Mouse (Mus musculus) brain, embryonic 14.5 days (tissue): ENCODE results near the gene M1ap. TPM values are rescaled to one million over a fixed set of nuclear protein-coding genes. Genes with fewer than 3 reads are reported as not detected.

ENCODE experiments used
- DNase-seq: peaks from one replicate; pipeline ENCODE4 v3.0.0-alpha.2; 2011; ENCODE audit warnings: low read depth
- CTCF ChIP-seq: fragments of 200-500 bp; IDR thresholded peaks from 2 replicates; pipeline ENCODE4 v1.5.1; 2012; ENCODE audit warnings: inconsistent platforms, mild to moderate bottlenecking, moderate library complexity, borderline replicate concordance; ENCODE audit not compliant: insufficient read depth, insufficient read length; ENCODE audit errors: extremely low read depth
- POLR2A ChIP-seq: fragments of 200-500 bp; IDR thresholded peaks from 2 replicates; pipeline ENCODE4 v1.6.1; 2012; ENCODE audit warnings: mild to moderate bottlenecking, inconsistent platforms, borderline replicate concordance; ENCODE audit not compliant: poor library complexity, insufficient read depth, insufficient read length, severe bottlenecking; ENCODE audit errors: extremely low read depth
- polyA plus RNA-seq: library from polyadenylated mRNA; depleted of rRNA; stranded (reverse); fragments of >200 nt; gene quantifications from 2 replicates; pipeline ENCODE4 v1.2.3, GENCODE M21; 2012

M1ap gene
- polyA plus RNA-seq, 1 experiment: 0.15 TPM

DNA sequence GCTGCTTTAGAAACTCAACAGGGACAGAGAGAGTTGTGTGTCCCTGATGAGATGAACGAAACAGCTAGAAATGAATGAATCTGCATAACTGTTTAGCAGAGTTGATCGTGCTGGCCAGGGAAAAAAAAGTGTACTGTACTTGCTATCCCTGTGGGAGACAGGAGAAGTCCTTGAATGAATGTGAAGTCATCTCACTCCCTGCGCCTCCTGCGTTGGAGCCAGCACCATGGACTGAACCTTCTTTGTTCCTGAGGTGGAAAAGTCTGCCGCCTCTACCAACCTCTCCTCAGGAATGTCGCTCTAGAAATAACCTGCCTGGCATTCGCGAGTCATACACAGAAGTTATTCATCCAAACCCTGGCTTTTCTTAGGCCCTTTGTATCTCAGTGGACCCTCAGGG lies 53.3 kb downstream of the M1ap start:
- DNase-seq: no peak
- no peak for TF ChIP-seq CTCF

DNA sequence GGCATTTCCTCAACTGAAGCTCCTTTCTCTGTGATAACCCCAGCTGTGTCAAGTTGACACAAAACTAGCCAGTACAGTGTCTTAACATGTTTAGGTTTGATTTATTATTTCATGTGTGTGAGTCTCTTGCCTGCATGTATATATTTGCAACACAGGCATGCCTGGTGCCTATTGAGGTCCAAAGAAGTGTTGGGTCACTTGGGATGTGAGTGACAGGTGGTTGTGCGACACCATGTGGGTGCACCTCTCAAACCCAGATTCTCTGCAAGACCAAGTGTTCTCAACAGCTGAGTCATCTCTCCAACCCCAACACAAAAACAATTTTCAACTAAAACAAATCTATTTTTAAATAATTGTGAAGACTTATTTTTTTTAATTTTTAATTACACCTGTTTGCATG lies 56.4 kb downstream of the M1ap start:
- DNase-seq: no peak

DNA sequence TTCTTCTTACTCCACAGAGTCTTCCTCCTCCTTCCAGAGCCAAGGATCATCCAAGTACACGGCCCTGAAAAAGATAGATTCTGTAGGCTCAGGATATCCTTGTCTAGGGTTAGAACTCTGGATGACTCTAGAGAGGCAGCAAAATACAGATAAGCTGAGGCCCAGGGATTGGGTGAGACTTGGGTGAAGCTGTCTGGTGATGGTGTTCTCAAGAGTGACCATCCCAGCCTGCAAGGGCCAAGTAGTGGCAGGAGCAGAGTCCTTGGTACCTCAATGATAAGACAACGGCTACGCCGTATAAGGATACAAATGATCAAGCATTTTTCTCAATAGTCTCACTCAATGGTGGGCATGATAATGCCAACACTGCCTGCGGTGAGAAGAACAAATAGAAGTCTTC lies 57.1 kb downstream of the M1ap start:
- no peak for TF ChIP-seq CTCF
- no peak for TF ChIP-seq POLR2A
- DNase-seq: no peak

More for the DNA sequence above, 56.4 kb downstream of the M1ap start:
- no peak for TF ChIP-seq CTCF
- no peak for TF ChIP-seq POLR2A

DNA sequence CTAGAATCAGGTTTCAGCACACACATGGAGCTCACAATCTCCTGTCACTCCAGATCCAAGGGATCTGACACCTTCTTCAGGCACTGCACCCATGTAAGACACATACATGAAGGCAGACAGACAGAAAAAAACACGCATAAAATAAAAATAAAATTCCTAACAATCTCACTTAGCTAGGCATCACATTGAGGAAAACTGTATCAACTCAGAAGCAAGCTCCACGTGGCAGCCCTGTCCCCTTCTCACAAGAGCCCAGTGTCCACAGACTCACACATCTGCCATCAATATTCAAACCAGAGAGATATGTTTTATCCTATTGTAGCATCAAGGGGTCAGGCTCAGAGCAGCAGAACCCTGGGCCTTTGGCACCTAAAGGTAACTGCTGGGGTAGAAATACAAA lies 57.6 kb downstream of the M1ap start:
- DNase-seq: no peak
- TF ChIP-seq POLR2A: no peak
- TF ChIP-seq CTCF: no peak

DNA sequence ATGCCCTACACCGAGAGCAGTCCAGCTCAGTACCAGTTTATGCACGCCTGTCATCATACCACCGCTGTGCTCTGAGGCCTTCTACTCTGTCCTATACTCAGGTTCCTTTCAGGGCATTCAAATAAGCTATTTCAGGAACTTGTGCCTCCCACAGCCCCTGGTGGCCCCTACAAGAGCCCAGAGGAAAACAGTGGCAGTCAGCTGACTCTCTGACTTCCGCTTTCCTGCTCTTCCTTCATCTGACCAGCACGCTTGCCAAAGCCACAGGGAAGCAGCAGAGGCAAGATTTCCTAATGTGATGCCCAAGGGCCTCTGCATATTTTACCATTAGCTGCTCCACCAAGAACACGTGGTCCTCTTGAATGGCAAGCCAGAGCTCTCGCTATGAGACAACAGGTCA lies 58.2 kb downstream of the M1ap start:
- no peak for TF ChIP-seq CTCF
- TF ChIP-seq POLR2A: no peak
- DNase-seq: peak; percentile 7

DNA sequence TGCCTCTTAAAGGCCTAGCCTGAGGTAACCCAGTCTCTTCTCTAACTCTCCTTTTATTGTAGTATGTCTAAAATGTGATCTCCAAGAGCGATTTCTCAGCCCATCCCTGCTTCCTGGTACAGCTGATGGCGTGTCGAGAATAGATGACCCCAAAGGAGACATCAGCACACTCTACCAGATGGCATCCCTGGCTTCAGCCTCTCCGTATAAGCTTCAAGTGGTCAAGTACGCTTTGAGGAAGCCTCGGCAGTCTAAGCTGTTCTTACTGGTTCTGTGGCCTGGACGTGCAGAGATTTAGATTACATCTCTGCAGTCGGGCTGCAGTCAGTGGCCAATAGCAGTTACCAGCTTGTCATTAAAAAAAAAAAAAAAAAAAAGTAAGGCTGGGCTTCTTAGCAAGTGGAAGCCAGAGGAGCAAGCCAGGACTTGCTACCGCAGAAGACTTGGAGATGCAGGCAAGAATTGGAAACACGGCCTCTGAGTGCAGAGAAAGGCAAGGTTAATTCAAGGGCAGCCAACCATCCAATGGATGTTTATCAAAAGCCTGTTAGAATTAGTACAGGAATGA lies 58.8 kb downstream of the M1ap start:
- DNase-seq: no peak
- TF ChIP-seq CTCF: no peak
- no peak for TF ChIP-seq POLR2A

DNA sequence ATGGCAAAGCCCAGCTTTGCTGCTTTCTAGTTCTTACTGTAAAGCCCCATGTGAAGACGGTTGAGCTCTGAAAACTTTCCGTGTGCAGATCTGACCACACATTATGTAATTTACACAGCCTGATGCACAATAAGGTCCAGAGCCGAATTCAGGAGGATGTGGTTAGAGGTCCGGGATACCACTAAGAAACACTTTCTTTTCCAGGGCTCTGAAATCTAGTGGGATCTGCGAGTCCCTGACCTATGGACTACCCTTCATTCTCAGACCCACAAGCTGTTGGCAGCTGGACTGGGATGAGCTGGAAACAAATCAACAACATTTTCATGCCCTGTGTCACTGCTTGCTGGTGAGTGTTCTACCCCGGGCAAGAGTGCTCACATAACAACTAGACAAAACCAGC lies 59.4 kb downstream of the M1ap start:
- DNase-seq: no peak
- no peak for TF ChIP-seq POLR2A
- TF ChIP-seq CTCF: no peak

DNA sequence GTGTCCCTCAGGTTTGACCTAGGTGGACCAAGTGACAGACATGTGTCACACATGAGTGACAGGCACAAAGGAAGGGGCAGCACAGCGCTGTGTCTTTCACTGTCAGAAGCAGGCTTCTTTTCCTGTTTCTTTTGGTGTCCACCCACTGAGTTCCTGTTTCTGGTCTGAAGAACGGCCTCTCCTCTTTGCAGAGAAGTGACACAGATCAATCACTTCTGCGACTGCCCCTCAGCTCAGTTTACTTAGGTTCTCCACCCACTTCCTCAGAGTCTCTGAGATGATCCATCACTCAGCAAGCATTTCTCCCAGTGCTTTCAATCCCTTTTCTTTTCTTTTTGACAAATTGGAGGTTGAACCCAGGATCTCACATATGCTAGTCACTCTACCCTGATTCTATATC lies 62.0 kb downstream of the M1ap start:
- no peak for DNase-seq
- TF ChIP-seq POLR2A (no peak), CTCF (no peak)

DNA sequence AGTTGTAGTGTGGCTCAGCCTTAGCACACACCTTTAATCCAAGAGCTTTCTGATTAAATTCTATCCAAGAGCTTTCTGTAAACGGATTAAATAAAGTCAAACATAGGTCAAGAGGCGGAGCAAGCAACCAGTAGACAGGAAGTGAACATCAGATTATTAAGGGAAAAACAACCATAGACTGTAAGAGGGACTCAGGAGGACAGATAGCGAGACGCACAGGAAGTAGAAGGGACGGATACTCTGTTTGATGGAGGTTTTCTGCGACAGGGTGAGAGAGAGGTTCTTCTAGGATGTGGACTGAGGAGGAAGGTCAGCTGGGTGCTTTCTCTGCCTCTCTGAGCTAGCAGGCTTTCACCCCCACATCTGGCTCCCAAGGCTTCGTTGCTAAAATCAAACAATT lies 63.3 kb downstream of the M1ap start:
- DNase-seq: no peak
- no peak for TF ChIP-seq POLR2A
- no peak for TF ChIP-seq CTCF

DNA sequence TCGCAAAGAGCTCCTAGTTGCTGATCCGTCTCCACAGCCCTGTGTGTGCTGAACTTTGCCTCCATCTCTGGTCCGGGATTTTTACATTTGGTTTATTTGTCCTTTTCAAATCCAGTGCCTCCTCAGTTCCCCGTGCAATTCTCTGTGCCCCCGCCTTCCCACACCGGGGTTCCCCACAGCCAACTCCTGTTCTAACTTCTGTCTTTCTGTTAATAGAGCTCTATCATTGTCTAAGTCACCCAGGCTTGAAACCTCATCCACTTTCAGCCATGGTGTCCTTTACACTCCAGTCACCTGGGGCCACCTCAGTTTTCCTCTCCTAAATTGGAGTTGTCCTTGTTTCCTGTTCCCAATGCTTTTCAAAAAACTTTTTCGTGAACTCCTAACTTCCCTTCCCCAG lies 64.6 kb downstream of the M1ap start:
- no peak for DNase-seq
- TF ChIP-seq CTCF (no peak), POLR2A (no peak)

DNA sequence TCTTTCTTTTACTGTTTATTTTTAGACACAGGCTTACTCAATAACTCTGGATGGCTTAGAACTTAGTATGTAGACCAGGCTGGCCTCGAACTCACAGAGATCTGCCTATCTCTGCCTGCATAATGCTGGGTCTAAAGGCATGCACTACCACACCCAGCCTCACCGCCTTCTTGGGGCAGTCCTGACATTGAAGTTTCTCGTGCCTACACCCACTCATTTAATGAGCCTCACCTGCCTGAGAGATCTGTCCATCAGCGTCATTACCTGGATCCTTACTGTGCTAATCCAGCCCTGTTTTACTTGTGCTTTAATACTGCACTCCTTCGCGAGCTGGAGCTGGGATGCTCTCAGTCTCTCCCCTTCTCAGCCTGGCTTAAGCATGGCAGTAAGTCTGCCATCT lies 65.1 kb downstream of the M1ap start:
- no peak for TF ChIP-seq CTCF
- no peak for TF ChIP-seq POLR2A

DNA sequence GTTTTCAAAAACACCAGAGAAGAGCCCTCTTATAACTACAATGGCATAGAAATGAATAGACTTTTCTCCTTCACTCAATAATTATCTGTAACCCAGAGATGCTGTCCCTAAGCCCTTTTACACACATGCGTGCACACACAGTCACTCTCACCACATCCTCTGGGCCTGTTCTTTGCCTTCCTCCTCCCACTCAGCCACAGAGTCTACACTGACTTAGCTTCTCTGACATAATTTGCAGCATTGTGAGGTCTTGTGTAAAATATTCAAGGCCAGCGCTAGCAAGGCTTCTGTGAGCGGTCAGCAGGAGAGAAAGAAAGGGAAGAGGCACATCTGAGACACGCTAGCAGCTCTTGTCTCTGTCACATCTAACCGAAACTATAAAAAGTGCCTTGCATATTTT lies 66.7 kb downstream of the M1ap start:
- TF ChIP-seq POLR2A (no peak), CTCF (no peak)
- DNase-seq: no peak

More for the DNA sequence above, 65.1 kb downstream of the M1ap start:
- no peak for DNase-seq
